Mouse (Mus musculus): ENCODE measurements around the gene Lat2.

The Lat2 gene

DNA sequence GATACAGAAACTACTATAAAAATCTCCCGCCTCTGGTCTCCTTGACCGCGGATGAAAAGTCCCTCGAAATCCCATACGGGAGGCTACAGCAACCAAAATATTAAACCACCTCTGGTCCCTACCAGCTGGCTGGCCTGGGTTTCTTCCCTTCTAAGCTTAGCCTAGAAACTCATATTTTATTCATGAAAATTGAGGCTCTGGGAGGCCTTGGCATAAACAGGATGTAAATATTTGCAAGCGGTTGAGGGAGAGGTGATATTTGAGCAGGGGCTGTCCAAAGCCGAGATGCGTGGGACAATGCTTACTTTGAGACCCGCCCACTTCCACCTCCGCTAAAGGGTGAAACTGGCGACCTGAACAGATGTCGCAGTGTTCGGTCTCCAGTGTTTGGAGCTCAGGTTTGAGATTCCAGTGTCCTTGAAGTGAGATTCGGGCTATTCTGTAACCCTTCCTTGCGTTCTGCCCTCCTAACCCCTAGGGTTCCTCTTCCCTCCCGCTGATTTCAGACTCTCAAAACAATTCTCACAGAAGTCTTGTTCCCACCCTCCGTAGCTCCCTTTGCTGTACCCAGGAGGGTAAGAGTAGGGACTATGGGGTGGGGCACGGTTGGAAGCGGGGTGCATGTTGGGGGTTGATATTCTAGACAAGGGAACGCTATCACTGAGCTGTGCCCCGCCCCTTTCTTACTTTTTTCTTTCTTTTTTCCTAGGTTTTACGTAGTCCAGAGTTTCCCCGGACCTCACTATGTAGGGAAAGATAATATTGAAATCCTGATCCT, 42.9 kb downstream of the Lat2 start:
- DNase-seq (ENCODE audit: low read depth, low spot score) = peak; percentile 91

GRCm38 (mm10) chr5:134568964-134569491, 45.8 kb downstream of the Lat2 start:
- DNase-seq (ENCODE audit: low read depth, low spot score) = peak; percentile 81

DNA sequence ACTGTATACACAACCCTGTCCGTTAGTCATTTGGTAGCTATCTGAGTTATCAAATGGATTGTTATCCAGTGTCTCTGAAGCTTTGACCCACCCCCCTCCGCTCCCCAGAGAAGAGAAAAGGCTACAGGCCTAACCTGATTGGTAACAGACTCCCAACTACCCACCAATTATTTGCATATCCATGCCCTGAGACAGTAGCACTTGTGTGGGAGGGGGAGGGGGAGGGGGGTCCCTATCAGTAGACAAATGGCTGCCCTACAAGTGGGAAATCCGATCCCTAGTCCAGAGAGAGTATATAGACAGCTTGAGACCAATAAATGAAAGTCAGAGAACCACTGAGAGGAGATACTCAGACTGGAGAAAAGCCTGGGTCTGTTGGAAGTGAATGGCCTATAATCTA, 46.8 kb downstream of the Lat2 start:
- DNase-seq (ENCODE audit: low read depth, low spot score) = no peak

DNA sequence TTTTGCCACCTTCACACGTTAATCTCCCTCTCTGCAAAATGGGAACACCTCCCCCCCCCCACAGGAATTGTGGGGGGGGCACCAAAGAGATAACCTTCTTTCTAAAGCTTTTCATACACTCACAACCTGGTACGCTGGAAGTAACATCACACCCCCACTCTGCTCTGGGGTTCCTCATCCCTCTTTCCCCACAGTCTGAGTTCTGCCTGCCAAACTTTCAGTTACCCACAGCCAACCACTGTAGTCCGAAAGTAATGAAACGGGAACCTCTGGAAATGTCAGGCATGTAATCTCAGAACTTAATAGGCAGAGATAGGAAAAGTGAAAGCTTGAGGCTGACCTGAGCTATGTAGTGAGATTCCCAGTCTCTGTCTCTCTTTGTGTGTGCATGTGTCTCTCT, 47.4 kb downstream of the Lat2 start:
- no peak for DNase-seq (ENCODE audit: low read depth, low spot score)

- DNase-seq (ENCODE audit: low read depth, low spot score) = no peak
These were observed 49.1 kb downstream of the Lat2 start for GRCm38 (mm10) chr5:134565696-134566095.

DNA sequence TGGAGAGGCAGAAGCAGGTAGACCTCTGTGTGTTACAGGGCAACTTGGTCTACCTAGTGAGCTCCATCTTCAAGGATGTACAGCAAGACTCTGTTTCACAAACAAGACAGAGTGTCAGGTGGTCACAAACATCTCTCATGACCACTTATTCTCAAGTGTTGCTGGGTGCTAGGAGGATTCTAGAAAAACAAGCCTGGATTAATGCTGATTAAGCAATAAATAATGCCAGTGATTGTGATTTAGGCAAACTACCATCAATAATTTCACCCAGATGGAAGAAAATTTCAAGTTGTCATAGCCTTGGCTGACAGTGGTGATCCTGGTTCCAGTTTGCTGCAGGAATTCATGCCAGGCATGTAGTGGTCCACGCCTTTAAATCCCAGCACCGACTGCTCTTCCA, 50.6 kb downstream of the Lat2 start:
- no peak for DNase-seq (ENCODE audit: low read depth, low spot score)

DNA sequence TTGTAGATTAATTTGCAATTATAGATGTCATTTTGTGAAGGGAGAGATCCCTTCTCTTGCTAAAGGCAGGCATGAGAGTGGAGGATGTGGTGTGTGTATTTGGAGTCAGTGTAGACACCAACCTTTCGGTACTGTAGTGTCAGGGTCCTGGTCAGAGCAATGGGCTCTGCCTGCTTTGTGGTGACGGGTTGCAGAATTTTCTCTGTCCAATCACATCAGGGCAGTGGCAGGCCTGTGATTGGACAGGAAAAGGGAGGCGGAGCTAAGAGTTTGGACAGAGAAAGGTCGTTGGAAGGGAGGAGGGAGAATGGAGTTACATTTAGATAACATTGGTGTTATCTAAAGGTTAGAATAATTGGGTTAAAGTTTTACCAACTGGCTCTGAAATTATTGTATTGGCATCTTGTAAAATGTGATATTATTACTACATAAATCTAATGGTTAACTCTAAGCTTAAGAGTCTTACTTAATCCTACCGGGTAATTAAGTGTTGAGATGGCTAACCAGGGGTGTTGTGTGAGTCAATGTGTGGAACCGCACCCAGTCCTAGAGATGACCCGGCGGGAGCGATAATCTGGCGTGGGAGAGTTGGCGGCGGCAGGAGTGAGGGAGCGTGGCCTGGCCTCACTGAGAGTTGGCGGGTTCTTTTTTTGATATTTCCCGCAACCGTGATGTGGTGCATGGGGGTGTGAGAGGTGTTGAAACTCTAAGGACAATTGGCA, 54.2 kb downstream of the Lat2 start:
- no peak for DNase-seq (ENCODE audit: low read depth, low spot score)

- no peak for DNase-seq (ENCODE audit: low read depth, low spot score)
These were observed 54.8 kb downstream of the Lat2 start, which contains the start of gene Syna for GRCm38 (mm10) chr5:134560071-134560449. TSS of gene Syna (minus strand) at chr5:134560171.

DNA sequence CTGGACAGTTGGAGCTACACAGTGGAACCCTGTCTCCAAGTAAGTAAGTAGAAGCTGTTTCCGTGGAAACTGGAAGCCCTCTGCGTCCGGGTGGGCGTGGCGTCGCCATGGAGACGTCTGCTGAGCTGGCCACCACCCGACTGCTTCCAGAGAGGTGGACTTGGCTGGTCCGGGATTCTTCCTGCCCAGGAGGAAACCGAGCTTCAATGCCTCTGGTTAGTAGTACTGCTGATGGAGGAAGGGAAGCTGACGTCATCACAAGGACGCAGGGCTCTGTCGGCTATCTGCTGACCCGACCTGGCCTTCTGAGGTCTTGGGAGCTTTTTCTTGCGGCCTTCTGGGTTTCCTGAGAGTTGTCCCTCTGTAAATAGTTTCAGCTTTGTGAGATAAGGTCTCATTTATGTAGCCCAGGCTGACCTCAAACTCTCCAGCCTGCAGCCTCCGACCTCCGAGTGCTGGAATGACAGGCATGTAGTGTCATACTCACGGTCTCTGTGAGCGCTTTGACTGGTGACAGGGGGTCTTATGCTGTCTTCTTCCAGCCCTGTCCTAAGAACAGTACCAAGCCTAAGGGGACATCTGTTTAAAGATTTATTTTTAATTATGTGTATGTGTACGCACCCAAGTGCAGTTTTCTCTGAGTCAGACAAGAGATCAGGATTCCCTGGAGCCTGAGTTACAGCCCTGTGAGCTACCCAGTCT, 59.2 kb downstream of the Lat2 start:
- peak; percentile 80 for DNase-seq (ENCODE audit: low read depth, low spot score)

DNA sequence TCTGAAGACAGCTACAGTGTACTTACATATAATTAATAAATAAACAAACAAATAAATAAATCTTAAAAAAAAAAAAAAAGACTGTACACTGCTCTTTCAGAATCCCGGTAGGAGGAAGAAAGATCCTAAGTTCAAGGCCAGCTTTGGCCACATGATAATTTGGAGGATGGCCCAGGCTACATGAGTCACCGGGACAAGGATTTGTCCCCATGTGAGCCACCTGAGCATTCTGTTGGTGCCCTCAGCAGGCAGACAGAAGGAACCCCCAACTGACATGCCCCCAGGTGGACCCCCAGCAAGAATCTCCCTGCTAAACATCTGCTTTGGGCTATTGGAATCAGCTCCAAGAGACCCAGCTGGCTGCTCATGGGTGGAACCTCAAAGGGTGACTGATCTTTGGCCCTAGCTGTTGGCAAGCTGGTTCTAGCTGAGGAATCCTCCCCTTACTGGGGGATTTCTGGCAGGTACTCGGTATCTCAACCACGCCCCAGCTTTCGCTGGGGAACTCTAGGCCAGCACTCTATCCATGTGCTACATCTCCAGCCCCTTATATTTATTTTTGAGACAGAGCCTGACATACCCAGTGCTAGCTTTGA, 60.8 kb downstream of the Lat2 start:
- DNase-seq (ENCODE audit: low read depth, low spot score) = no peak

GRCm38 (mm10) chr5:134552110-134552972, 62.5 kb downstream of the Lat2 start, which contains the start of gene Clip2:
TSS of gene Clip2 (minus strand) at chr5:134552434.
- DNase-seq (ENCODE audit: low read depth, low spot score) = peak; percentile 99

DNA sequence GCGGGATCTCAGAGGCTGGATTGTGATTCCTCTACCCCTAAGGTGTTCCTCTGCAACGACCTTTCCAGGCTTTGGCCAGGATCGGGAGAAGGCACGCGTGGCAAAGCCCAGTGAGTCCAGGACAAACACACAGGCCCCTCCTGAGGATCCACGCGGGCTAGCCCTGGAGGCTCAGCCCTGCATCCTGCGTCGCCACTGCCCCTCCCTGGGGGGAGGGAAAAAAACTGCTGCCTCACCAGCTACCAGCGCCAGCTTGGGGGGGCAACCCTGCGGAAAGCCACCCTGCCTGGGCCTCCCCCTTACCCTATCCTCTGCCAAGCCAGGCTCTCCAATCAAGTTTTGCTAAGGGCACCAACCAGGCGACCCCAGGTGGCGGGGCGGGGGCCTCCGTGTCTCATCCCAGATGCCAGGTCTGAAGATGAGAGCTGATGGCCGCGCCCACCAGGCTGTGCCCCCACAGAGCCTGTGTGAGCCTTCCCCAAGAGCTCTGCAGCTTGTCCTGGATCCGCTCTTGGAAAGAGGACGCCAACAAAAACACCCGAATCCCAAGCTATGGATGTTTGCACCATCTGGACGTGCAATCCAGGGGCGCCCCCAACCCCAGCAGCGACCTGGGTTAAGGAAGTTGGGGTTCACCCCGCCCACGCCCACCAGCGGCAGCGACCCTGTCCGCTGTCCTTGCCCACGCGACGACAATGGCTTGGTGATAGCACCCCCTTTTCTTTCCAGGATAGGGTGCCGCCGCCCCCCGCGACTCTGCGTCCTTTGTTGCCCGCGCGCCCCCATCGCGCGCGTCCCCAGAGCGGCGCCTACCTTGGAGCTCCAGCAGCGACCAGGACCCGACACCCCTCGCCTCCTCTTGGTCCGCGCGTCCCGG, 63.4 kb downstream of the Lat2 start:
- peak; percentile 78 for DNase-seq (ENCODE audit: low read depth, low spot score)

DNA sequence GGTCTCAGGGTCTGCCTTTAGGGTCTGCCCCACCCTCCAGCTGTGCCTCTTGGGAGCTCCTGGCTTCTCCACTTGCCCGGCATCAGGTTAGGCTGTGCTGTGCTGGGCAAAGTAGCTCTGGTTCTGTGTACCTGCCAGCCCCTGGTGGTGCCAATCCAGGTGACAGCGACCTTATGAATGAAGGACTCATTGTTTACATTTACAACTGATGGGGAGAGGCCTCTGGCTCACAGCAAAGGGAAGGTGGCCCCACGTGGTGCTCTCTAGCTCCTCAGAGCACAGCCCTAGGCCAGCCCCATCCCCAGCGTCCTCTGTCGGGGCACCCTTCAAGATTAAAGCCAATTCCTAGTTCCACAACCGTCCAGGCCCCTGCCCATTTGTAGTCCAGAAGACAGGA, 64.0 kb downstream of the Lat2 start:
- peak; percentile 49 for DNase-seq (ENCODE audit: low read depth, low spot score)
